Mouse (Mus musculus) olfactory bulb, adult 2 months (tissue): ENCODE results near the gene Avpi1.

Experiments used
- CTCF ChIP-seq: fragments of 200-500 bp; IDR thresholded peaks from 2 replicates; pipeline ENCODE4 v1.5.1; 2012; ENCODE audit warnings: low read depth, mild to moderate bottlenecking, low read length, moderate library complexity; ENCODE audit not compliant: insufficient read depth
- POLR2A ChIP-seq: fragments of 200-500 bp; IDR thresholded peaks from 2 replicates; pipeline ENCODE4 v1.6.1; 2012; ENCODE audit warnings: mild to moderate bottlenecking, low read depth, low read length, moderate library complexity; ENCODE audit not compliant: insufficient read depth

DNA sequence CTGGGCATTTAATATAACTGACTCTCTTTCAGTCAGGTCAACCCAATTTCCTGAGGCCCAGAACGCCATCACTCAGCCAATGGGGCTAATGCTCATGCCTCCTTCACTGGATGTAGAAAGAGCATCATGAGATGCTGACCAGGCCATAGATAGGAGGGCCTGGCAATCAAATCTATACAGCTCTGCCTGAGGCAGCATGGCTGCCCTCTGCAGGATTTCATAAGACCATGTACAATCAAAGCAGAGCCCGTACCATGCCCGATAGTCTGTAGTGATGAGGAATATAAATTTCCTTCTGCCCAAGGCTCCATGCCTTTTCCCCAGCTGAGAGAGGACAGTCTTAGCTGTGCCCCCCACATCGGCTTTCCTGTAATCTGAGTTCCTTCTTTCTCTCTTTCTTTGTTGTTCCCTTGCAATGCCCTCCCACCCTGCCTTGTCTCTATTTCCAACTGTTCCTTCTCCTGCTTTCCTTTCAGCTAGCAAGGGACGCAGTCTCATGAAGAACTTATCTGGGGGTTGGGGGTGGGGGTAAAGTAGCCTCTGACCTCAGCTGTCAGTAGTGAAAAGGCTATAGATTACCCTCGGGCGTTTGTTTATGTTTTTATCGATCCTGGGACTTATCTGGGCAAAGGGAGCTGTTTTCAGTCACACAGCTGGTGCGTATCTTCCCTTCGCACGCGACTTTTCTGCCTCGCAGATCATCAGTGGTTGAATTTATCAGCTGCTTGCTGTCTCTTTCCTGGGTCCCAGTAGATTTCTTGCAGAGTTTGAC, 29.6 kb upstream of the Avpi1 start:
- TF ChIP-seq POLR2A (no peak), CTCF (no peak)
